Mouse (Mus musculus) intestine, embryonic 15.5 days (tissue): ENCODE measurements around the gene Hoxa4. TPM values are rescaled to one million over a fixed set of nuclear protein-coding genes. Genes with fewer than 3 reads are reported as not detected.

Experiments used
- ATAC-seq: fragments of 200-750 bp; cut with Nextera tagmentation; 2 replicates; pipeline ENCODE4 v1.8.0; 2017; ENCODE audit warnings: moderate TSS enrichment, moderate library complexity
- H3K27ac ChIP-seq: fragments of 300-500 bp; sonication (generic); 2 replicates; pipeline ENCODE4 v1.5.1; 2015; ENCODE audit warnings: mild to moderate bottlenecking, inconsistent platforms
- H3K27me3 ChIP-seq: fragments of 300-500 bp; sonication (generic); replicated peaks from 2 replicates; pipeline ENCODE4 v1.6.1; 2015; ENCODE audit warnings: inconsistent platforms
- H3K36me3 ChIP-seq: fragments of 300-500 bp; sonication (generic); 2 replicates; pipeline ENCODE4 v1.6.1; 2015; ENCODE audit warnings: inconsistent platforms
- H3K4me1 ChIP-seq: fragments of 300-500 bp; sonication (generic); replicated peaks from 2 replicates; pipeline ENCODE4 v1.6.1; 2015; ENCODE audit warnings: inconsistent platforms
- H3K4me2 ChIP-seq: fragments of 300-500 bp; sonication (generic); replicated peaks from 2 replicates; pipeline ENCODE4 v1.6.1; 2015; ENCODE audit warnings: mild to moderate bottlenecking, inconsistent platforms
- H3K4me3 ChIP-seq: fragments of 300-500 bp; sonication (generic); replicated peaks from 2 replicates; pipeline ENCODE4 v1.5.1; 2015; ENCODE audit warnings: inconsistent platforms
- H3K9ac ChIP-seq: fragments of 300-500 bp; sonication (generic); 2 replicates; pipeline ENCODE4 v1.6.1; 2015; ENCODE audit warnings: inconsistent platforms
- H3K9me3 ChIP-seq: fragments of 300-500 bp; sonication (generic); 2 replicates; pipeline ENCODE4 v1.6.1; 2016; ENCODE audit warnings: inconsistent platforms
- WGBS: fragments of 180-500 bp; shearing (Covaris S2); methylation state at CpG from one replicate; pipeline ENCODE4 v1.1.7; 2015; 5-methylcytosine and 5-hydroxymethylcytosine counted together
- polyA plus RNA-seq: library from polyadenylated mRNA; unstranded; fragments of >200 nt; fragmentation: Nextera tagmentation; extraction: Ambion mirVana; gene quantifications from 2 replicates; pipeline ENCODE4 v1.2.1, GENCODE M21; 2015

Hoxa4 gene
- polyA plus RNA-seq, 1 experiment from 2014 or later = 4.5 TPM

GRCm38 (mm10) chr6:52170166-52170897, 21.2 kb downstream of the Hoxa4 start:
- Histone ChIP-seq H3K27me3 (peaks cover 16% of the 10 kb centered on the region), H3K9me3 (no peaks in the 10 kb centered on the region), H3K4me3 (peak overlapping the region; percentile 20), H3K9ac (peak overlapping the region; percentile 50), H3K27ac (peak overlapping the region; percentile 83), H3K36me3 (no peaks in the 10 kb centered on the region), H3K4me1 (peaks cover 25% of the 10 kb centered on the region), H3K4me2 (peak overlapping the region; percentile 75)
- ATAC-seq = peak; percentile 22; the same call in 1 of the 2 replicates
- 34% methylated on average over 40 of the region's 40 CpGs for WGBS

DNA sequence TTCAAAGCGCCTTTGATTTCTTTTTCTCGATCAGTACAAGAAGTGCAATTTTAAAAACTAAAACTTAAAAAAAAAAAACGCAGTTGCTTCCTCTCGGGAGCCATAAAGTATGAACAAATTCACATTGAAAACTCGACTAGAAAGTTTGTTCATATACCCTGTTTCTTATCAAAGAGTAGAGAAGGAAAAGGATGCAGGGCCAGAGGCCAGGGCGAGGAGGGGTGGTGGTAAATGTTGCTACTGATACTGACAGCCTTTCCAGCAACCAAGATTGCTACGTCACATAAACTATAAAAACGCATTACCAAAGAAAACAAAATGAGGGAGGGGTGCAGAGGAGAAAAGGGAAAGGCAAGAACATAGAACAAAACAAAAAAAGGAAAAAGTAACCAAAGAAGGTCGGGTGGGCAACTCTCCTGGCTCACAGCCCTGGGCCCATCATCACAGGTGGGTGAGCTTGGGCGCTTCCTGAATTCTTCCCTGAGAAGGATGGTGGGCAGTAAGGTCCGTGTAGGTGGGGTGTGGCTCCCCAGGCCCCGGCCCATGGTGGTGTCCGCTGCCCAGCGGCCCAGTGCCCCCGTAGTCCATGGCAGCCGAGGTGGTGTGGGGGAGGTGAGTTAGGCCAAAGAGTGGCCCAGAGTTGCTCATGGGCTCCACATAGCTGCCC, 21.9 kb downstream of the Hoxa4 start:
- no peak for ATAC-seq
- Histone ChIP-seq H3K9ac (peak overlapping the region; percentile 50), H3K4me3 (peak overlapping the region; percentile 20), H3K4me1 (peaks cover 24% of the 10 kb centered on the region), H3K4me2 (peak overlapping the region; percentile 75), H3K36me3 (no peaks in the 10 kb centered on the region), H3K27ac (peak overlapping the region; percentile 83), H3K27me3 (peaks cover 16% of the 10 kb centered on the region), H3K9me3 (no peaks in the 10 kb centered on the region)
- WGBS = 44% methylated on average over 16 of the region's 16 CpGs

DNA sequence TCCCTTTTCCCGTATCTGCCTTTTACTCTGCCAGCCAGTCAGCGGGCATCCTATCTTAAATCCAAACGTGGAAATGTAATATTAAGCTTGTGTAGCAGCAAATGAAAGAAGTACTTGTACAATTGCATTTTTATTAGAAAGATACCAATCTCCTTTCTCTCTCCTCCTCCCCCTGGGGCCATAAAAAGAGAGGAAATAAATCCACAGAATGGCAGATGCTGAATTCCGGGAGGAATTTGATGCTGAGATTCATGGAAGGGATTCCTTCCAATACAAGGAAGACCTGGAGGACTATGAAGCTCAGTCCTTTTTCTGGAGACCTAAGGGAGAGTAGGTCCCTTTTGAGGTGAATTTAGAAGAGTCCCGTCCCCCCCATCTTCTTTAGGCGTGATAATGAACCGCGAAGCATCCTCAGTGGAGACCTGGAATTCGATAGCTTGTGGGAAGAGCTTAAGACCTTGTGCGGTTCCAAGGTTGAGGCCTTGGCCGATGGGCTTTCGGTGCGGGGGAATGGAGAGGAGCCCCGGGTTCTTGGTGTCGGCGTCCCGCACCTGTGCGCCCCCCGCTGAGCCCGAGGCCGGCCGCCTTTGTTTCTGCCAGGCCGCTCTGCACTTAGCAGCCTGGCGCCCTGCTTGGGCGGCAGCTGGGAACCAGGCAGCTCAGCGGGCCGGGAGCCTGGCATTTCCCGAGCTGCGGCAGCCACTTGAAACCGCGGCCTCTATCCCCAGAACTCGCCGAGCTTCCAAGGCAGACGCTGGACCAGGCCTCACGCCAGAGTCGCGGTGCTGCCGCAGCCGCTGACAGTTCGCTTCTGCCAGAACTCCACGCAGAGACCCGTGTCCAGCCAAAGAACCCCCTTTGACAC, 23.1 kb downstream of the Hoxa4 start:
- no peaks in the 10 kb centered on the region for H3K36me3 ChIP-seq
- 33% methylated on average over 42 of the region's 42 CpGs for WGBS
- H3K9ac ChIP-seq = peak overlapping the region; percentile 62
- H3K4me3 ChIP-seq = peak overlapping the region; percentile 29
- peak overlapping the region; percentile 71 for H3K4me2 ChIP-seq
- peaks cover 30% of the 10 kb centered on the region for H3K4me1 ChIP-seq
- peaks cover 22% of the 10 kb centered on the region for H3K27me3 ChIP-seq
- peak overlapping the region; percentile 78 for H3K27ac ChIP-seq
- no peaks in the 10 kb centered on the region for H3K9me3 ChIP-seq
- no peak for ATAC-seq

DNA sequence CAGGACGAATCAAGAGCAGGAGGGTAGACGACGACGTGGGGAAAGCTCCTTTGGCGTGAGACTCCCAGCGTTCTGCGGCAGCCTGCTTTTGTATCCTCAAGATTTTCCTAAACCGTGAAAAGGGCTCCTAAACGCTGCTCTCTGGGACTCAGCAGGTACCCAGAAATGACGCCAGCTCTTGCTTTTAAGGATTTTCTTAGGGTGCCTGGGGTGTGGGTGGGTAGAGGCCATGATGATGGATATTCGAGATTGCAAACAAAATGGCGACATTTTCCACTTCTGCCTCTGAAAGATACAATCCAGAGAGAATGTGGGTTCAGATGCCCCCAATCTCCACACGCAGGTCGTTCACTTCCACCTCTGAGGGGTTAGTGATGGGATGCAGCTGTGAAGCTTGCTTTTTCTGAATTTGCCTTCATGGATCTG, 23.8 kb downstream of the Hoxa4 start:
- Histone ChIP-seq H3K9me3 (no peaks in the 10 kb centered on the region), H3K27me3 (peaks cover 28% of the 10 kb centered on the region), H3K9ac (peak overlapping the region; percentile 62), H3K27ac (peak overlapping the region; percentile 78), H3K4me2 (peak overlapping the region; percentile 71), H3K36me3 (no peaks in the 10 kb centered on the region), H3K4me3 (peak overlapping the region; percentile 29; the same call in 1 of the 2 replicates), H3K4me1 (peaks cover 28% of the 10 kb centered on the region)
- 48% methylated on average over 14 of the region's 14 CpGs for WGBS
- ATAC-seq = no peak

GRCm38 (mm10) chr6:52167176-52167575, 24.4 kb downstream of the Hoxa4 start:
- WGBS = 61% methylated on average over 1 of the region's 1 CpGs
- Histone ChIP-seq H3K27ac (peak overlapping the region; percentile 78), H3K4me2 (peak overlapping the region; percentile 71), H3K4me1 (peaks cover 22% of the 10 kb centered on the region), H3K9ac (peak overlapping the region; percentile 62), H3K36me3 (no peaks in the 10 kb centered on the region), H3K9me3 (no peaks in the 10 kb centered on the region), H3K4me3 (peak overlapping the region; percentile 14; the same call in 1 of the 2 replicates), H3K27me3 (peaks cover 28% of the 10 kb centered on the region)
- ATAC-seq = no peak

GRCm38 (mm10) chr6:52166431-52167077, 25.0 kb downstream of the Hoxa4 start:
- peak overlapping the region; percentile 71 for H3K4me2 ChIP-seq
- 53% methylated on average over 4 of the region's 4 CpGs for WGBS
- ATAC-seq = no peak
- H3K9me3 ChIP-seq = no peaks in the 10 kb centered on the region
- H3K36me3 ChIP-seq = no peaks in the 10 kb centered on the region
- H3K27me3 ChIP-seq = peaks cover 28% of the 10 kb centered on the region
- peak overlapping the region; percentile 78 for H3K27ac ChIP-seq
- peaks cover 21% of the 10 kb centered on the region for H3K4me1 ChIP-seq
- H3K9ac ChIP-seq = peak overlapping the region; percentile 62
- H3K4me3 ChIP-seq = peak overlapping the region; percentile 32; the same call in 1 of the 2 replicates

DNA sequence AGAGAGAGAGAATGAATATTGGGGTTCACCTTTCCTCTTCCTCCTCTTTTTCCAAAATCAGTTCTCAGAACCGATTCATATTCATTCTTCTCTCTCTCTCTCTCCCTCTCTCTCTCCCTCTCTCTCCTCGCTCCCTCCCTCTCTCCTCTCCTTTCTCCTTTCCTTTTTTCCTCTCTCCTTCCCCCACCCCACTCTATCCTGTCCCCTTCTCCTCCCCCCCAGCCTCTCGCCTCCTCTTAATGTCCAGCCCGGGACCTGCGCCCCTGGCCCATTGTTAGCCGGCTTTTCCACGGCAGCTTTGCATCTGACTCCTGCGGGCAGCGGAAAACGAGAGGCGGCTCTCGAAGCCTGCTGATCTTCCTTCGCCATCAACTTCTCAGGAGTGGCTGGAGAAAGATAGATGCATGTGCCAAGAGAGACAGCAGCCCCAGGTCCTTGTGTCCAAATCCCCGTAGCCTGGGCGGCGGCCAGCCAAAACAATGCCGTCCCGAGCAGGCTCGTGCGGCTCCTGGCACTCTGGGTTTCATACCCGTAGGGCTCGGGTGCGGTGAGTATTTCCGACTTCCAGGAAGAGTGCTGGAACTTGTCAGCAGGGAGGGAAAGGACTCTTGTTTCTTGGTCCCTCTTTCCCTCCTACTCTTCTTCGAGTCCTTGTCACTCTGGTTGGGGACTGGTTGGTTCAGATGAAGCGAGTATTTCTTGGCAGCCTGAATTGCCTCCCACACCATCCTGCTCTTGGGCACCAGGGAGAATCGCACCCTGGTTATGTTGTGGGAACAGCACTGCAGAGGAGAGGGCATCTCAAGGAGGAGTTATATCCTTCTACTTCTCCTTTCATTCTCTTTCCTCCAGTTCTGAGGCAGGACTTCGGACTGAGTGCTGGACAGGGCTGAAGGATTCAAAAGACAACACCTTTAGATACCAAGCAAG, 25.8 kb downstream of the Hoxa4 start:
- peak overlapping the region; percentile 49 for H3K4me3 ChIP-seq
- no peaks in the 10 kb centered on the region for H3K36me3 ChIP-seq
- H3K4me2 ChIP-seq = peak overlapping the region; percentile 71
- H3K4me1 ChIP-seq = peaks cover 21% of the 10 kb centered on the region
- ATAC-seq = no peak
- peak overlapping the region; percentile 87 for H3K27ac ChIP-seq
- no peaks in the 10 kb centered on the region for H3K9me3 ChIP-seq
- H3K27me3 ChIP-seq = peaks cover 24% of the 10 kb centered on the region
- 29% methylated on average over 28 of the region's 28 CpGs for WGBS
- peak overlapping the region; percentile 62 for H3K9ac ChIP-seq

DNA sequence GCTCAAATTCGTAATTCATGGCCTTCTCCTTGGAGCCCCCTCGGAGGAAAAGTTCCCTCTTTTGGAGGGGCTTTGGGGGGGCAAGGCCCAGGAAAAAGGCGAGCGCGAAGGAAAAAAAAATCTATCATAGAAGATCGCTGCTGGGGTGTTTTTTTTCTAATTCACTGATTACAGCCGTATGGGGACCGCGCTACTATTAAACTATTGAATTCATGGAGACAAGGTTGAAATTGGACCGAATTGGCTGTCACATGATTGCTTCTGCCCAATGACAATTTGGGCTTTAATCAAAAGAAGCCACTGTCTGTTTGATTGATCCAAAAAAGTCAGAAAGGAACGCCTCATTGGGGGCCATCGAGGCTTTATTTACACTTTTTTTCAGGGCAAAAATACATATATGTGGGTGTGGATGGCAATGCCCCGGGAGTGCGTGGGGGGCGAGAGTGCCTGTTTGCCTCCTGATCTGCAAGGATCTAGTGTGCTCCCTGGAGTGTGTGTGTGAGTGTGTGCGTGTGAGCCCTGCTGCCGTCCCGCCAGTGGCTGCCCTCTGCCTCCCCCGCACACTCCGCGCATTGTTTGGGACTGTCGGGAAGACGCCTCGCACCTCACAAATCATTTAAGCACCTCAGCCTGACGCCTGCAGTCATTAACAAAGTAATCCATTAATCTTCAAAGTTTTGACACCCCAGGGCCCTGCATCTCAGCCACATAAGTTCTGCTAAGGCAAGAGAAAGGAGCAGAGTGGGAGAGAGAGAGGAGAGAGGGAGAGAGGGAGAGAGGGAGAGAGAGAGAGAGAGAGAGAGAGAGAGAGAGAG, 26.7 kb downstream of the Hoxa4 start, which contains the start of gene Hoxa2:
Hoxa2 (minus strand) TSS at position 206 of the 815 bp plus-strand sequence.
- H3K4me3 ChIP-seq = peak within 1 kb of the TSS; percentile 49
- no peaks in the 10 kb centered on the region for H3K36me3 ChIP-seq
- WGBS = 12% methylated on average over 25 of the region's 25 CpGs
- H3K4me2 ChIP-seq = peak within 1 kb of the TSS; percentile 71
- peak within 1 kb of the TSS; percentile 87 for H3K27ac ChIP-seq
- no peaks in the 10 kb centered on the region for H3K9me3 ChIP-seq
- peak within 1 kb of the TSS; percentile 62 for H3K9ac ChIP-seq
- no peak for ATAC-seq
- peaks cover 17% of the 10 kb centered on the region for H3K27me3 ChIP-seq
- peaks cover 30% of the 10 kb centered on the region for H3K4me1 ChIP-seq

DNA sequence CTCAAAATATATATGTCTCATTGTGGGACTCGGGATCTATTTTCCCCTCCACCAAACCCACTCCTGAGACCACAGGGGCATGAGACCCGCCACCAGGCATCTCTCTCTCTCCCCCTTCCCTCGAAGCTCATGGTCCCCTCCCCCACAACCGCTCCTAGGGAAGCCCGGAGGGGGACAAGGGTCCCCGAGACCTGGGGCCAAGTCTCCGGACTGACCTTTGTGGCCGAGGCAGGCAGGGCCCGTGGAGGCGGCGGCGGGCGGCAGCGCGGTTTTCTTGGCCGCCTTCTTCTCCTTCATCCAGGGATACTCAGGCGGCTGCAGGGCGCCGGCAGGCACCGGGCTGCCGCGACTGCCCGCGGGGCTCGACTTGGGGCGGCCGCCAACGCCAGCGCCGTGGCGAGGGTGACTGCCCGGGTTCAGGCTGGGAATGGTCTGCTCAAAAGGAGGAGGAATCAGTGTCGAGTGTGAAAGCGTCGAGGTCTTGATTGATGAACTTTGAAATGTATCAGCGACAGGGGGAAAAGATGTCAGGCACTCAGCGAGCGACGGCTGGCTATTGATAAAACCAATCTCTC, 27.4 kb downstream of the Hoxa4 start:
- Histone ChIP-seq H3K4me3 (peak overlapping the region; percentile 49), H3K27ac (peak overlapping the region; percentile 87), H3K4me1 (peaks cover 36% of the 10 kb centered on the region), H3K9me3 (no peaks in the 10 kb centered on the region), H3K36me3 (no peaks in the 10 kb centered on the region), H3K27me3 (peaks cover 15% of the 10 kb centered on the region), H3K4me2 (peak overlapping the region; percentile 71), H3K9ac (peak overlapping the region; percentile 62)
- WGBS = 7% methylated on average over 39 of the region's 39 CpGs
- no peak for ATAC-seq
